Mouse (Mus musculus): ENCODE data around the gene Magt1. TPM values are rescaled to one million over a fixed set of nuclear protein-coding genes. Genes with fewer than 3 reads are reported as not detected.
A peak's percentile ranks its signal among the peaks of the same experiment; 100 is the strongest.
"Not testable (repeated sequence)": the region's sequence is repeated elsewhere in the genome, so short reads cannot be mapped to it uniquely, and the experiment has no call there.

The Magt1 gene
- 10 to 100 TPM; 58.0 to 61.3 TPM for total RNA-seq (2021)
- long read RNA-seq, experiment 1, full-length matches to known transcripts = 21 of 26 reads
- long read RNA-seq, experiment 1, partial matches to known transcripts = 0 of 26 reads
- long read RNA-seq, experiment 1, other reads (novel, unspliced or antisense) = 5 of 26 reads
- long read RNA-seq, experiment 2, full-length matches to known transcripts = 6 of 9 reads
- long read RNA-seq, experiment 2, partial matches to known transcripts = 0 of 9 reads
- long read RNA-seq, experiment 2, other reads (novel, unspliced or antisense) = 3 of 9 reads

GRCm38 (mm10) chrX:106011465-106012159, at the start of gene Magt1:
Magt1 (minus strand) TSS chrX:106011906.
- peak; percentile 88 to 91 for DNase-seq

GRCm38 (mm10) chrX:106048191-106048590, 36.5 kb upstream of the Magt1 start:
- no peak for DNase-seq

GRCm38 (mm10) chrX:106045928-106046327, 34.2 kb upstream of the Magt1 start:
- DNase-seq = no peak

- no peak for DNase-seq
These were observed 33.7 kb upstream of the Magt1 start for GRCm38 (mm10) chrX:106045455-106045854.

GRCm38 (mm10) chrX:106043863-106044617, 32.3 kb upstream of the Magt1 start:
- peak in 1 of 2 experiments; percentile 21 for DNase-seq

GRCm38 (mm10) chrX:106037185-106037752, 25.6 kb upstream of the Magt1 start:
- DNase-seq = no peak

- DNase-seq = no peak
These were observed 24.0 kb upstream of the Magt1 start for GRCm38 (mm10) chrX:106035727-106036126.

- no peak for DNase-seq
These were observed 19.4 kb upstream of the Magt1 start for GRCm38 (mm10) chrX:106031124-106031523.

- no peak for DNase-seq
These were observed 18.5 kb upstream of the Magt1 start for GRCm38 (mm10) chrX:106030176-106030575.

- DNase-seq = no peak
These were observed 15.6 kb upstream of the Magt1 start for GRCm38 (mm10) chrX:106027343-106027674.

- DNase-seq = peak; percentile 92 to 95
These were observed 15.0 kb upstream of the Magt1 start, which contains the start of gene Atp7a for GRCm38 (mm10) chrX:106026418-106027342. Atp7a (plus strand) TSS chrX:106027276.

GRCm38 (mm10) chrX:106017516-106017915, 5.8 kb upstream of the Magt1 start:
- DNase-seq = no peak

GRCm38 (mm10) chrX:106017102-106017501, 5.4 kb upstream of the Magt1 start:
- DNase-seq = no peak

GRCm38 (mm10) chrX:106015571-106016322, 4.0 kb upstream of the Magt1 start, which contains the start of gene Cox7b:
Cox7b (plus strand) TSS chrX:106015700.
- DNase-seq = peak; percentile 64 to 77

- DNase-seq = not testable (repeated sequence)
These were observed 3.2 kb upstream of the Magt1 start for GRCm38 (mm10) chrX:106014741-106015377.

GRCm38 (mm10) chrX:106013217-106013616, 1.5 kb upstream of the Magt1 start:
- DNase-seq = peak in 1 of 2 experiments; percentile 50

GRCm38 (mm10) chrX:106012559-106012958, 853 bp upstream of the Magt1 start:
- DNase-seq = no peak

GRCm38 (mm10) chrX:106010762-106011161, 944 bp downstream of the Magt1 start:
- DNase-seq = no peak

- no peak for DNase-seq
These were observed 10.1 kb downstream of the Magt1 start for GRCm38 (mm10) chrX:106001605-106002004.

- not testable (repeated sequence) for DNase-seq
These were observed 54.6 kb downstream of the Magt1 start for GRCm38 (mm10) chrX:105957091-105957490.

Measured in adrenal gland, postnatal 36 days (tissue).